ENCODE assay signal across 8 mouse cellular contexts in the genomic region with DNA sequence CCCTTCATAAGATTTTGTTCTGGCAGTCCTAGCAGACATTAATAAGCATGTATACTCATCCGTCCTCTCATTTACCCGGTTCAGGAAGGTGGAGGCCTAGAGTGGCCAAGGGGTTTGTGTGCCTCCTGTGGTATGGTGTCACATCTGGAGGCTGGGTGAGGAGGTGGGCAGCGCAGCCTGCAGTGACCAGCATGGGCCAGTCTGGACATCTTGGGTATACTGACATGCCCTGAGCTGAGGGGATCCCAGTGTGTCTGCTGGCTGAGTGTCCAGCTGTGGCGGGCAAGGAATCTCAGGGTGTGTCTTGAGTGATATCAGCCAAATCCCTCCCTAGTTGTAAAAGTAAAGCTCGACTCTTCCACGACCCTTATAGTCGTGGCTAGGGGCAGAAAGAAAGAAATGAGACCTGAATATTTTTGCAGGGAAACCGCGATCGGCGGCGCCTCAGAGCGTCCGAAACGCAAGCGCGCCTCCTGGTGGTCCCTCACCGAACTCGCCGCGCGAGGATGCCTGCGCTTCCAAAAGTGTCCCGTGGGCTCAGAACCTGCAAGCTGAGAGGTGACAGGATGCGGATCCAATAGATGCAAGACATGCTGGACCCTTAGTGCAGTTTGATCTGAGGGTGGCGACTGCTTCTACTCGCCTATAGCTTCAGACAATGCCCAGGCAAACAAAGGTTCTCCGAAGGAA. TPM values are rescaled to one million over a fixed set of nuclear protein-coding genes. Genes with fewer than 3 reads are reported as not detected.
A peak's percentile ranks its signal among the peaks of the same experiment; 100 is the strongest.
DNase-seq lines count a peak whose midpoint lies in the region; ATAC-seq and TF ChIP-seq lines count a peak whose summit lies in the region.

No protein-coding gene starts in this region.

- ATAC-seq in forebrain, embryonic 11.5 days (replicated peaks; ENCODE audit: low FRiP score), result peak; percentile 35
- ATAC-seq in hindbrain, embryonic 14.5 days (ENCODE audit: low FRiP score), result peak; percentile 42; the same call in 1 of the 2 replicates
- 0 out of 2 replicates have a peak, but pooled peaks have one; percentile 25 for ATAC-seq in limb, embryonic 14.5 days (ENCODE audit: low FRiP score, low read depth)
- ATAC-seq in midbrain, embryonic 13.5 days, result peak; percentile 65
- ATAC-seq in stomach, embryonic 14.5 days (ENCODE audit: insufficient number of reproducible peaks, insufficient read depth, low FRiP score, low read depth), result no peak; the same call in 1 of the 2 replicates

- no peak for TF ChIP-seq POLR2A in limb, embryonic 14.5 days (IDR thresholded peaks at IDR 0.05; ENCODE audit: borderline replicate concordance, extremely low read depth, insufficient read depth, insufficient read length)

- no peaks in the 10 kb centered on the region for H3K36me3 ChIP-seq in forebrain, embryonic 11.5 days (ENCODE audit: control insufficient read depth, insufficient read depth, low read length)
- no peaks in the 10 kb centered on the region for H3K36me3 ChIP-seq in hindbrain, embryonic 14.5 days (replicated peaks; ENCODE audit: control insufficient read depth, insufficient read depth)
- no peaks in the 10 kb centered on the region for H3K36me3 ChIP-seq in limb, embryonic 14.5 days (ENCODE audit: control insufficient read depth, insufficient read depth, low read length)
- no peaks in the 10 kb centered on the region for H3K36me3 ChIP-seq in midbrain, embryonic 13.5 days
- no peaks in the 10 kb centered on the region for H3K36me3 ChIP-seq in stomach, embryonic 14.5 days (ENCODE audit: control insufficient read depth, insufficient read depth, low read length)

- H3K9me3 ChIP-seq in forebrain, embryonic 11.5 days (ENCODE audit: control insufficient read depth, low read length), result no peaks in the 10 kb centered on the region; the same call in 1 of the 2 replicates
- no peaks in the 10 kb centered on the region for H3K9me3 ChIP-seq in hindbrain, embryonic 14.5 days (ENCODE audit: control insufficient read depth, low read length)
- H3K9me3 ChIP-seq in limb, embryonic 14.5 days (ENCODE audit: control insufficient read depth, low read length), result 0 out of 2 replicates have a peak, but pooled peaks cover 5% of the 10 kb centered on the region
- H3K9me3 ChIP-seq in midbrain, embryonic 13.5 days, result peaks cover 3% of the 10 kb centered on the region; the same call in 1 of the 2 replicates
- no peaks in the 10 kb centered on the region for H3K9me3 ChIP-seq in stomach, embryonic 14.5 days (ENCODE audit: control insufficient read depth, low read depth, low read length)

- peak overlapping the region; percentile 44 for H3K9ac ChIP-seq in forebrain, embryonic 11.5 days (ENCODE audit: low read length)
- no peak overlapping the region for H3K9ac ChIP-seq in hindbrain, embryonic 14.5 days
- H3K9ac ChIP-seq in limb, embryonic 14.5 days (ENCODE audit: low read depth, low read length, severe bottlenecking), result no peak overlapping the region
- 0 out of 2 replicates have a peak overlapping the region, but pooled peaks have one; percentile 52 for H3K9ac ChIP-seq in midbrain, embryonic 13.5 days (replicated peaks)
- H3K9ac ChIP-seq in stomach, embryonic 14.5 days (replicated peaks; ENCODE audit: low read depth, low read length), result no peak overlapping the region

- no peak overlapping the region for H3K27ac ChIP-seq in forebrain, embryonic 11.5 days (ENCODE audit: low read depth, low read length)
- H3K27ac ChIP-seq in hindbrain, embryonic 14.5 days, result no peak overlapping the region
- no peak overlapping the region for H3K27ac ChIP-seq in limb, embryonic 14.5 days (replicated peaks; ENCODE audit: low read depth, low read length)
- no peak overlapping the region for H3K27ac ChIP-seq in midbrain, embryonic 13.5 days
- H3K27ac ChIP-seq in stomach, embryonic 14.5 days (ENCODE audit: low read length), result no peak overlapping the region

- peak overlapping the region; percentile 42; the same call in 1 of the 2 replicates for H3K4me2 ChIP-seq in forebrain, embryonic 11.5 days (ENCODE audit: low read depth, low read length, severe bottlenecking)
- H3K4me2 ChIP-seq in hindbrain, embryonic 14.5 days (replicated peaks), result peak overlapping the region; percentile 40
- peak overlapping the region; percentile 30; the same call in 1 of the 2 replicates for H3K4me2 ChIP-seq in limb, embryonic 14.5 days (replicated peaks; ENCODE audit: low read depth, low read length, severe bottlenecking)
- peak overlapping the region; percentile 49 for H3K4me2 ChIP-seq in midbrain, embryonic 13.5 days (replicated peaks)
- peak overlapping the region; percentile 33 for H3K4me2 ChIP-seq in stomach, embryonic 14.5 days (replicated peaks; ENCODE audit: low read depth, low read length)

- H3K27me3 ChIP-seq in forebrain, embryonic 11.5 days (ENCODE audit: control insufficient read depth, insufficient read depth, low read length), result no peaks in the 10 kb centered on the region
- no peaks in the 10 kb centered on the region for H3K27me3 ChIP-seq in hindbrain, embryonic 14.5 days (ENCODE audit: control insufficient read depth, insufficient read depth, low read length)
- peaks cover 8% of the 10 kb centered on the region; the same call in 1 of the 2 replicates for H3K27me3 ChIP-seq in limb, embryonic 14.5 days (ENCODE audit: control insufficient read depth, insufficient read depth, low read length)
- H3K27me3 ChIP-seq in midbrain, embryonic 13.5 days, result peaks cover 3% of the 10 kb centered on the region; the same call in 1 of the 2 replicates
- H3K27me3 ChIP-seq in stomach, embryonic 14.5 days (ENCODE audit: control insufficient read depth, insufficient read depth, low read length), result no peaks in the 10 kb centered on the region

- no peaks in the 10 kb centered on the region; the same call in 1 of the 2 replicates for H3K4me1 ChIP-seq in forebrain, embryonic 11.5 days (replicated peaks; ENCODE audit: control insufficient read depth, insufficient read depth, low read length)
- no peaks in the 10 kb centered on the region for H3K4me1 ChIP-seq in hindbrain, embryonic 14.5 days (replicated peaks; ENCODE audit: control insufficient read depth, insufficient read depth, low read length)
- 0 out of 2 replicates have a peak, but pooled peaks cover 3% of the 10 kb centered on the region for H3K4me1 ChIP-seq in limb, embryonic 14.5 days (ENCODE audit: control insufficient read depth, insufficient read depth, low read length)
- peaks cover 4% of the 10 kb centered on the region; the same call in 1 of the 2 replicates for H3K4me1 ChIP-seq in midbrain, embryonic 13.5 days (replicated peaks)
- no peaks in the 10 kb centered on the region for H3K4me1 ChIP-seq in stomach, embryonic 14.5 days (ENCODE audit: control insufficient read depth, insufficient read depth, low read length)

- WGBS in forebrain, embryonic 11.5 days, result 11% methylated on average over 28 of the region's 28 CpGs
- 10% methylated on average over 28 of the region's 28 CpGs for WGBS in hindbrain, embryonic 14.5 days
- 13% methylated on average over 28 of the region's 28 CpGs for WGBS in limb, embryonic 14.5 days
- WGBS in midbrain, embryonic 13.5 days, result 10% methylated on average over 28 of the region's 28 CpGs
- WGBS in stomach, embryonic 14.5 days, result 11% methylated on average over 28 of the region's 28 CpGs

- DNase-seq in spleen, adult 12 weeks (ENCODE audit: low spot score), result peak; percentile 42
- DNase-seq in spleen, postnatal 36 days (ENCODE audit: low spot score in 2 of 2), result no peak
- DNase-seq in c-Kit-positive CD71-positive TER-119-negative erythroid progenitor cells, embryonic 14.5 days (ENCODE audit: low read depth), result peak; percentile 48
- peak; percentile 88 for DNase-seq in forebrain, embryonic 11.5 days (ENCODE audit: low spot score)
- DNase-seq in hindbrain, embryonic 14.5 days (ENCODE audit: low spot score), result peak; percentile 78
- peak; percentile 55 for DNase-seq in limb, embryonic 14.5 days (ENCODE audit: low spot score)

- no peak overlapping the region; the same call in 1 of the 2 replicates for H3K4me3 ChIP-seq in forebrain, embryonic 11.5 days (ENCODE audit: low read depth, low read length)
- H3K4me3 ChIP-seq in hindbrain, embryonic 14.5 days (replicated peaks; ENCODE audit: low read length), result no peak overlapping the region
- H3K4me3 ChIP-seq in limb, embryonic 14.5 days (replicated peaks; ENCODE audit: low read length), result no peak overlapping the region
- peak overlapping the region; percentile 20 for H3K4me3 ChIP-seq in midbrain, embryonic 13.5 days (replicated peaks)
- H3K4me3 ChIP-seq in stomach, embryonic 14.5 days (ENCODE audit: low read depth, low read length), result no peak overlapping the region

RNA-seq across cellular contexts. Expression of a gene that starts 8.0 kb away (rescaled TPM):
- 29.2 and 31.1 TPM in 2 replicates for polyA plus RNA-seq in forebrain, embryonic 11.5 days (2014; fragmentation: Nextera tagmentation; extraction: Ambion mirVana)
- polyA plus RNA-seq in hindbrain, embryonic 14.5 days (2014; fragmentation: Nextera tagmentation; extraction: Ambion mirVana), result 22.3 and 22.6 TPM in 2 replicates
- 24.9 and 46.5 TPM in 2 replicates for polyA plus RNA-seq in limb, embryonic 14.5 days (2012; rRNA removed)
- 22.0 and 26.2 TPM in 2 replicates for polyA plus RNA-seq in limb, embryonic 14.5 days (2014; fragmentation: Nextera tagmentation; extraction: Ambion mirVana)
- 36.4 and 37.8 TPM in 2 replicates for polyA plus RNA-seq in midbrain, embryonic 13.5 days (2015; fragmentation: Nextera tagmentation; extraction: Ambion mirVana)
- 23.7 and 25.8 TPM in 2 replicates for polyA plus RNA-seq in stomach, embryonic 14.5 days (2014; fragmentation: Nextera tagmentation; extraction: Ambion mirVana)

RNA-seq across cellular contexts. Expression of a gene that starts 10.5 kb away (rescaled TPM):
- 92.1 and 92.3 TPM in 2 replicates for polyA plus RNA-seq in forebrain, embryonic 11.5 days (2014; fragmentation: Nextera tagmentation; extraction: Ambion mirVana)
- 13.7 and 18.5 TPM in 2 replicates for polyA plus RNA-seq in hindbrain, embryonic 14.5 days (2014; fragmentation: Nextera tagmentation; extraction: Ambion mirVana)
- 0.13 TPM in 1 of 2 replicates, not detected in the other for polyA plus RNA-seq in limb, embryonic 14.5 days (2012; rRNA removed)
- not detected in 2 replicates for polyA plus RNA-seq in limb, embryonic 14.5 days (2014; fragmentation: Nextera tagmentation; extraction: Ambion mirVana)
- 61.2 and 66.9 TPM in 2 replicates for polyA plus RNA-seq in midbrain, embryonic 13.5 days (2015; fragmentation: Nextera tagmentation; extraction: Ambion mirVana)
- polyA plus RNA-seq in stomach, embryonic 14.5 days (2014; fragmentation: Nextera tagmentation; extraction: Ambion mirVana), result not detected in 2 replicates

RNA-seq across cellular contexts. Expression of a gene that starts 32.9 kb away (rescaled TPM):
- polyA plus RNA-seq in forebrain, embryonic 11.5 days (2014; fragmentation: Nextera tagmentation; extraction: Ambion mirVana), result 238 and 268 TPM in 2 replicates
- 28.1 and 35.6 TPM in 2 replicates for polyA plus RNA-seq in hindbrain, embryonic 14.5 days (2014; fragmentation: Nextera tagmentation; extraction: Ambion mirVana)
- polyA plus RNA-seq in limb, embryonic 14.5 days (2012; rRNA removed), result 110 and 125 TPM in 2 replicates
- 127 and 147 TPM in 2 replicates for polyA plus RNA-seq in limb, embryonic 14.5 days (2014; fragmentation: Nextera tagmentation; extraction: Ambion mirVana)
- 141 and 143 TPM in 2 replicates for polyA plus RNA-seq in midbrain, embryonic 13.5 days (2015; fragmentation: Nextera tagmentation; extraction: Ambion mirVana)
- 82.9 and 95.3 TPM in 2 replicates for polyA plus RNA-seq in stomach, embryonic 14.5 days (2014; fragmentation: Nextera tagmentation; extraction: Ambion mirVana)

RNA-seq across cellular contexts. Expression of a gene that starts 59.7 kb away (rescaled TPM):
- polyA plus RNA-seq in forebrain, embryonic 11.5 days (2014; fragmentation: Nextera tagmentation; extraction: Ambion mirVana), result not detected in 2 replicates
- polyA plus RNA-seq in hindbrain, embryonic 14.5 days (2014; fragmentation: Nextera tagmentation; extraction: Ambion mirVana), result not detected in 2 replicates
- 0.57 and 0.67 TPM in 2 replicates for polyA plus RNA-seq in limb, embryonic 14.5 days (2012; rRNA removed)
- polyA plus RNA-seq in limb, embryonic 14.5 days (2014; fragmentation: Nextera tagmentation; extraction: Ambion mirVana), result 0.91 and 1.5 TPM in 2 replicates
- polyA plus RNA-seq in midbrain, embryonic 13.5 days (2015; fragmentation: Nextera tagmentation; extraction: Ambion mirVana), result not detected in 2 replicates
- polyA plus RNA-seq in stomach, embryonic 14.5 days (2014; fragmentation: Nextera tagmentation; extraction: Ambion mirVana), result not detected in 2 replicates

Comparison
In these comparisons a context has a peak if more than half of its experiments do, and no peak if none do; other contexts are left out.
1. DNase-seq: peak in spleen, adult 12 weeks (single experiment), c-Kit-positive CD71-positive TER-119-negative erythroid progenitor cells, embryonic 14.5 days (single experiment), forebrain, embryonic 11.5 days (single experiment), hindbrain, embryonic 14.5 days (single experiment) and limb, embryonic 14.5 days (single experiment); none in spleen, postnatal 36 days (0 of 2).
2. H3K9ac ChIP-seq: peak in forebrain, embryonic 11.5 days (single experiment) and midbrain, embryonic 13.5 days (single experiment); none in hindbrain, embryonic 14.5 days (single experiment), limb, embryonic 14.5 days (single experiment) and stomach, embryonic 14.5 days (single experiment).
3. RNA of a gene that starts 10.5 kb away (polyA plus RNA-seq): 92.1 to 92.3 TPM in forebrain, embryonic 11.5 days, 61.2 to 66.9 TPM in midbrain, embryonic 13.5 days and 13.7 to 18.5 TPM in hindbrain, embryonic 14.5 days; 0.13 TPM in limb, embryonic 14.5 days and not detected in stomach, embryonic 14.5 days; every median in the first group is over 10 times any median in the second.
4. Peak in every context shown above with its lines, with median percentiles within 50 percentile points of each other: H3K4me2 ChIP-seq.